ENCODE assay signal across 8 mouse cellular contexts in genomic region chr7:126761529-126762067, GRCm38 (mm10). TPM values are rescaled to one million over a fixed set of nuclear protein-coding genes. Genes with fewer than 3 reads are reported as not detected.
DNase-seq lines count a peak whose midpoint lies in the region; ATAC-seq lines count a peak whose summit lies in the region.

No protein-coding gene starts in this region.

- 0 out of 2 replicates have a peak overlapping the region, but pooled peaks have one; percentile 7 for H3K9ac ChIP-seq in kidney, embryonic 14.5 days (ENCODE audit: low read depth, low read length)
- peak overlapping the region; percentile 10; the same call in 1 of the 2 replicates for H3K9ac ChIP-seq in heart, embryonic 16.5 days (ENCODE audit: low read length)

- no peak overlapping the region for H3K27ac ChIP-seq in kidney, embryonic 14.5 days (ENCODE audit: low read depth, low read length)
- H3K27ac ChIP-seq in brown adipose tissue, adult 24 weeks (replicated peaks; ENCODE audit: low read depth, low read length) = peak overlapping the region; percentile 54
- peak overlapping the region; percentile 93 for H3K27ac ChIP-seq in heart, embryonic 16.5 days (ENCODE audit: low read length)

- H3K27me3 ChIP-seq in kidney, embryonic 14.5 days (ENCODE audit: control insufficient read depth, insufficient read depth, low read length) = no peaks in the 10 kb centered on the region
- H3K27me3 ChIP-seq in heart, embryonic 16.5 days (ENCODE audit: control insufficient read depth, insufficient read depth, low read length) = no peaks in the 10 kb centered on the region

- H3K4me2 ChIP-seq in kidney, embryonic 14.5 days (replicated peaks; ENCODE audit: low read depth, low read length) = no peak overlapping the region
- peak overlapping the region; percentile 93 for H3K4me2 ChIP-seq in heart, embryonic 16.5 days (ENCODE audit: low read depth, low read length)

- no peak overlapping the region for H3K4me3 ChIP-seq in kidney, embryonic 14.5 days (ENCODE audit: low read length)
- H3K4me3 ChIP-seq in brown adipose tissue, adult 24 weeks (ENCODE audit: insufficient read depth, low read depth, low read length) = peak overlapping the region; percentile 98
- peak overlapping the region; percentile 79; the same call in 1 of the 2 replicates for H3K4me3 ChIP-seq in heart, embryonic 16.5 days (ENCODE audit: low read length)

- peaks cover 16% of the 10 kb centered on the region; the same call in 1 of the 2 replicates for H3K4me1 ChIP-seq in kidney, embryonic 14.5 days (ENCODE audit: control insufficient read depth, insufficient read depth, low read length)
- peaks cover 15% of the 10 kb centered on the region for H3K4me1 ChIP-seq in brown adipose tissue, adult 24 weeks (ENCODE audit: control insufficient read depth, insufficient read depth, insufficient read length, low read length)
- H3K4me1 ChIP-seq in heart, embryonic 16.5 days (ENCODE audit: control insufficient read depth, insufficient read depth, low read length) = peaks cover 30% of the 10 kb centered on the region

- no peak for ATAC-seq in kidney, embryonic 14.5 days (ENCODE audit: low FRiP score, low TSS enrichment)
- no peak for ATAC-seq in heart, embryonic 16.5 days (replicated peaks; ENCODE audit: extremely low read depth, insufficient read depth, low FRiP score)

- WGBS in kidney, embryonic 14.5 days = 70% methylated on average over 6 of the region's 6 CpGs
- WGBS in heart, embryonic 16.5 days = 58% methylated on average over 6 of the region's 6 CpGs

- H3K9me3 ChIP-seq in kidney, embryonic 14.5 days (ENCODE audit: control insufficient read depth, low read length) = no peaks in the 10 kb centered on the region
- H3K9me3 ChIP-seq in heart, embryonic 16.5 days (replicated peaks; ENCODE audit: control insufficient read depth, low read length) = no peaks in the 10 kb centered on the region

- no peak for DNase-seq in kidney, postnatal 10 days
- DNase-seq in lung, postnatal 36 days = peak; percentile 56
- no peak for DNase-seq in spleen, postnatal 10 days (ENCODE audit: low spot score in 2 of 2)
- DNase-seq in thymus, postnatal 14 days = no peak
- no peak for DNase-seq in layer of hippocampus, adult 9-11 months

- peaks cover 53% of the 10 kb centered on the region for H3K36me3 ChIP-seq in kidney, embryonic 14.5 days (ENCODE audit: control insufficient read depth, insufficient read depth, low read length)
- H3K36me3 ChIP-seq in heart, embryonic 16.5 days (ENCODE audit: control insufficient read depth, insufficient read depth) = peaks cover 16% of the 10 kb centered on the region

RNA-seq across cellular contexts. Expression of gene Mapk3, which starts 2.2 kb away (rescaled TPM):
- 55.0 and 79.2 TPM in 2 replicates for polyA plus RNA-seq in kidney, embryonic 14.5 days (2014; fragmentation: Nextera tagmentation; extraction: Ambion mirVana)
- 68.9 and 90.6 TPM in 2 replicates for polyA plus RNA-seq in brown adipose tissue, adult 24 weeks (2012; ENCODE audit: insufficient read depth, insufficient read length, missing spikeins)
- 58.6 and 62.5 TPM in 2 replicates for polyA plus RNA-seq in heart, embryonic 16.5 days (2015; fragmentation: Nextera tagmentation; extraction: Ambion mirVana)

RNA-seq across cellular contexts. Expression of gene Gdpd3, which starts 4.5 kb away (rescaled TPM):
- 2.0 and 2.6 TPM in 2 replicates for polyA plus RNA-seq in kidney, embryonic 14.5 days (2014; fragmentation: Nextera tagmentation; extraction: Ambion mirVana)
- polyA plus RNA-seq in brown adipose tissue, adult 24 weeks (2012; ENCODE audit: insufficient read depth, insufficient read length, missing spikeins) = not detected in 2 replicates
- polyA plus RNA-seq in heart, embryonic 16.5 days (2015; fragmentation: Nextera tagmentation; extraction: Ambion mirVana) = 0.75 and 1.00 TPM in 2 replicates

RNA-seq across cellular contexts. Expression of gene Ypel3, which starts 15.2 kb away (rescaled TPM):
- polyA plus RNA-seq in kidney, embryonic 14.5 days (2014; fragmentation: Nextera tagmentation; extraction: Ambion mirVana) = 87.5 and 94.5 TPM in 2 replicates
- polyA plus RNA-seq in brown adipose tissue, adult 24 weeks (2012; ENCODE audit: insufficient read depth, insufficient read length, missing spikeins) = 156 and 157 TPM in 2 replicates
- polyA plus RNA-seq in heart, embryonic 16.5 days (2015; fragmentation: Nextera tagmentation; extraction: Ambion mirVana) = 80.8 and 84.6 TPM in 2 replicates

RNA-seq across cellular contexts. Expression of gene Tbx6, which starts 19.7 kb away (rescaled TPM):
- polyA plus RNA-seq in kidney, embryonic 14.5 days (2014; fragmentation: Nextera tagmentation; extraction: Ambion mirVana) = 0.24 and 0.36 TPM in 2 replicates
- polyA plus RNA-seq in brown adipose tissue, adult 24 weeks (2012; ENCODE audit: insufficient read depth, insufficient read length, missing spikeins) = not detected in 2 replicates
- polyA plus RNA-seq in heart, embryonic 16.5 days (2015; fragmentation: Nextera tagmentation; extraction: Ambion mirVana) = 0.09 and 0.58 TPM in 2 replicates

RNA-seq across cellular contexts. Expression of gene Ppp4c, which starts 30.7 kb away (rescaled TPM):
- 294 and 371 TPM in 2 replicates for polyA plus RNA-seq in kidney, embryonic 14.5 days (2014; fragmentation: Nextera tagmentation; extraction: Ambion mirVana)
- 46.4 and 53.3 TPM in 2 replicates for polyA plus RNA-seq in brown adipose tissue, adult 24 weeks (2012; ENCODE audit: insufficient read depth, insufficient read length, missing spikeins)
- 133 and 159 TPM in 2 replicates for polyA plus RNA-seq in heart, embryonic 16.5 days (2015; fragmentation: Nextera tagmentation; extraction: Ambion mirVana)
